Comparison of ENCODE assay signal across 12 mouse cellular contexts in the genomic region with DNA sequence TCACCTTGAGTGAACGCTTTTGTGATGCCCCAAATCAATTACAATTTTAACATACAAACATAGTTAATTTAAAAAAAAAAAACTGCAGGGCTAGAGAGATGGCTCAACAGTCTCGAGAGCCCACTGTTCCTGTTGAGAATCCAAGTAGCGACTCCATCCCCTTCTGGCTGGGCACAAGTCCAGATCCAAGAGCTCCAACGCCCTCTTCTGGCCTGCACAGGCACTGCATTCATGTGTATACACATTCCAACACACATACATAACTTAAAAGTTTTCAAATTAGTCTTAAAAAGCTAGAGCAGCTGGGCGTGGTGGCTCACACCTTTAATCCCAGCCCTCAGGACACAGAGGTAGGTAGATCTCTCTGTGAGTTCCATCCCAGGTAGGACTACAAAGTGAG. TPM values are rescaled to one million over a fixed set of nuclear protein-coding genes. Genes with fewer than 3 reads are reported as not detected.
DNase-seq lines count a peak whose midpoint lies in the region; ATAC-seq and TF ChIP-seq lines count a peak whose summit lies in the region.
"Had no signal": no experiment of that assay in that cellular context is flagged by ENCODE, and none has a peak within 500 bp of the region (broad histone marks: within the 10 kb centered on the region; RNA-seq: fewer than 3 reads in every experiment).

No protein-coding gene starts in this region.

- no peak for ATAC-seq in cerebellum, adult (ENCODE audit: insufficient number of reproducible peaks, low FRiP score, low TSS enrichment)
- ATAC-seq in liver, embryonic 14.5 days (ENCODE audit: insufficient read depth): no peak
- ATAC-seq in limb, embryonic 11.5 days (ENCODE audit: insufficient number of reproducible peaks, low FRiP score, low TSS enrichment, low read depth): no peak
- ATAC-seq in activated CD4-positive, CD25-positive, alpha-beta regulatory T cell, adult 4 months: no peak

- no peak overlapping the region for H3K4me3 ChIP-seq in liver, embryonic 14.5 days (ENCODE audit: insufficient read depth in 1 of 2, low read depth in 2 of 2, low read length in 2 of 2)
- no peak overlapping the region for H3K4me3 ChIP-seq in ES-Bruce4 (ENCODE audit: low read depth, low read length)
- no peak overlapping the region for H3K4me3 ChIP-seq in limb, embryonic 11.5 days (ENCODE audit: low read depth, low read length)
- H3K4me3 ChIP-seq: hindbrain, embryonic 12.5 days; liver, embryonic 13.5 days; myocyte had no signal

- no peak overlapping the region for H3K27ac ChIP-seq in liver, embryonic 14.5 days
- no peak overlapping the region for H3K27ac ChIP-seq in ES-Bruce4 (ENCODE audit: insufficient read depth, low read length)
- H3K27ac ChIP-seq in limb, embryonic 11.5 days (replicated peaks; ENCODE audit: low read depth, low read length): no peak overlapping the region
- H3K27ac ChIP-seq: hindbrain, embryonic 12.5 days; liver, embryonic 13.5 days had no signal

- TF ChIP-seq EP300 in liver, embryonic 14.5 days (IDR thresholded peaks at IDR 0.05; ENCODE audit: low read depth): no peak
- no peak for TF ChIP-seq EP300 in ES-Bruce4 (IDR thresholded peaks at IDR 0.05; ENCODE audit: insufficient read depth, low read depth, low read length)

- H3K9me3 ChIP-seq in liver, embryonic 14.5 days (ENCODE audit: control insufficient read depth, low read length): no peaks in the 10 kb centered on the region
- H3K9me3 ChIP-seq in ES-Bruce4 (replicated peaks; ENCODE audit: control insufficient read depth, insufficient read depth, low read length, poor library complexity, severe bottlenecking): 0 out of 2 replicates have a peak, but pooled peaks cover 2% of the 10 kb centered on the region
- no peaks in the 10 kb centered on the region for H3K9me3 ChIP-seq in limb, embryonic 11.5 days (ENCODE audit: control insufficient read depth, low read length)
- H3K9me3 ChIP-seq: hindbrain, embryonic 12.5 days; liver, embryonic 13.5 days had no signal

- no peaks in the 10 kb centered on the region for H3K27me3 ChIP-seq in liver, embryonic 14.5 days (ENCODE audit: control insufficient read depth, insufficient read depth, low read length)
- no peaks in the 10 kb centered on the region for H3K27me3 ChIP-seq in ES-Bruce4 (ENCODE audit: control insufficient read depth, insufficient read depth, low read length, poor library complexity, severe bottlenecking)
- H3K27me3 ChIP-seq in limb, embryonic 11.5 days (ENCODE audit: control insufficient read depth, insufficient read depth, low read length): no peaks in the 10 kb centered on the region
- H3K27me3 ChIP-seq: hindbrain, embryonic 12.5 days; liver, embryonic 13.5 days had no signal

- WGBS in liver, embryonic 14.5 days (ENCODE audit: insufficient replicate concordance): 46% methylated on average over 5 of the region's 5 CpGs
- 54% methylated on average over 5 of the region's 5 CpGs for WGBS in limb, embryonic 11.5 days

- peak; percentile 36 for TF ChIP-seq CTCF in liver, embryonic 14.5 days (IDR thresholded peaks at IDR 0.05; ENCODE audit: low read depth)
- peak; percentile 79 for TF ChIP-seq CTCF in ES-Bruce4 (IDR thresholded peaks at IDR 0.05; ENCODE audit: low read depth, low read length)

- H3K9ac ChIP-seq in liver, embryonic 14.5 days (replicated peaks): no peak overlapping the region
- no peak overlapping the region for H3K9ac ChIP-seq in ES-Bruce4 (ENCODE audit: low read depth, poor library complexity, severe bottlenecking)
- no peak overlapping the region for H3K9ac ChIP-seq in limb, embryonic 11.5 days (ENCODE audit: low read length)
- H3K9ac ChIP-seq: hindbrain, embryonic 12.5 days; liver, embryonic 13.5 days had no signal

- no peaks in the 10 kb centered on the region for H3K36me3 ChIP-seq in liver, embryonic 14.5 days (replicated peaks; ENCODE audit: control insufficient read depth, insufficient read depth, low read depth)
- H3K36me3 ChIP-seq in ES-Bruce4 (ENCODE audit: control insufficient read depth, insufficient read depth, low read length, poor library complexity, severe bottlenecking): no peaks in the 10 kb centered on the region
- no peaks in the 10 kb centered on the region for H3K36me3 ChIP-seq in limb, embryonic 11.5 days (ENCODE audit: control insufficient read depth, insufficient read depth, low read length)
- H3K36me3 ChIP-seq: hindbrain, embryonic 12.5 days; liver, embryonic 13.5 days had no signal

- no peak for TF ChIP-seq POLR2A in ES-Bruce4 (IDR thresholded peaks at IDR 0.05; ENCODE audit: insufficient read depth, low read length)

- DNase-seq in cerebellum, postnatal 10 days: peak; percentile 35 to 49
- DNase-seq in liver, embryonic 14.5 days (ENCODE audit: low read depth in 3 of 3, low spot score in 3 of 3): no peak
- no peak for DNase-seq in liver
- DNase-seq in limb, embryonic 11.5 days (ENCODE audit: low spot score): peak; percentile 51
- no peak for DNase-seq in urinary bladder, adult 2 months (ENCODE audit: low spot score)
- DNase-seq: adrenal gland, postnatal 25 days; liver, embryonic 13.5 days had no signal

- H3K4me1 ChIP-seq in liver, embryonic 14.5 days (replicated peaks; ENCODE audit: control insufficient read depth in 2 of 2, insufficient read depth in 2 of 2, low read length in 1 of 2): no peaks in the 10 kb centered on the region
- no peaks in the 10 kb centered on the region for H3K4me1 ChIP-seq in ES-Bruce4 (ENCODE audit: control insufficient read depth, insufficient read depth, low read length)
- H3K4me1 ChIP-seq in limb, embryonic 11.5 days (ENCODE audit: control insufficient read depth, insufficient read depth, low read length): no peaks in the 10 kb centered on the region
- H3K4me1 ChIP-seq: hindbrain, embryonic 12.5 days; liver, embryonic 13.5 days had no signal

- H3K4me2 ChIP-seq in liver, embryonic 14.5 days (ENCODE audit: low read depth): no peak overlapping the region
- H3K4me2 ChIP-seq in limb, embryonic 11.5 days (ENCODE audit: low read depth, severe bottlenecking): no peak overlapping the region
- H3K4me2 ChIP-seq: hindbrain, embryonic 12.5 days; liver, embryonic 13.5 days had no signal

RNA-seq across cellular contexts. Expression of gene Psmg1, which starts 34.1 kb away (rescaled TPM):
- 19.9 and 28.9 TPM in 2 replicates for polyA plus RNA-seq in liver, embryonic 14.5 days (2012; rRNA removed)
- polyA plus RNA-seq in liver, embryonic 14.5 days (2014; fragmentation: Nextera tagmentation; extraction: Ambion mirVana): 43.7 and 49.5 TPM in 2 replicates
- 94.9 and 97.2 TPM in 2 replicates for polyA plus RNA-seq in ES-Bruce4 (2011; ENCODE audit: insufficient read depth, insufficient read length, low read depth, missing spikeins)
- polyA plus RNA-seq in limb, embryonic 11.5 days (2014; fragmentation: Nextera tagmentation; extraction: Ambion mirVana): 125 and 137 TPM in 2 replicates
- 10 to 100 TPM; 21.0 to 29.4 TPM for polyA plus RNA-seq in activated CD4-positive, CD25-positive, alpha-beta regulatory T cell, adult 4 months (2017; shearing (Covaris generic))
- polyA plus RNA-seq in urinary bladder, adult 2 months (2012; rRNA removed): 33.6 and 33.8 TPM in 2 replicates

Comparison
In these comparisons a context has a peak if more than half of its experiments do, and no peak if none do; other contexts are left out.
1. DNase-seq: peak in cerebellum, postnatal 10 days (2 of 2) and limb, embryonic 11.5 days (single experiment); none in liver, embryonic 14.5 days (0 of 3), liver (single experiment) and urinary bladder, adult 2 months (single experiment).